Mouse (Mus musculus): ENCODE measurements around the gene Rgl1. TPM values are rescaled to one million over a fixed set of nuclear protein-coding genes. Genes with fewer than 3 reads are reported as not detected.

Gene Rgl1
- total RNA-seq, 2 experiments from 2014 or later: 10.8 to 10.9 TPM

DNA sequence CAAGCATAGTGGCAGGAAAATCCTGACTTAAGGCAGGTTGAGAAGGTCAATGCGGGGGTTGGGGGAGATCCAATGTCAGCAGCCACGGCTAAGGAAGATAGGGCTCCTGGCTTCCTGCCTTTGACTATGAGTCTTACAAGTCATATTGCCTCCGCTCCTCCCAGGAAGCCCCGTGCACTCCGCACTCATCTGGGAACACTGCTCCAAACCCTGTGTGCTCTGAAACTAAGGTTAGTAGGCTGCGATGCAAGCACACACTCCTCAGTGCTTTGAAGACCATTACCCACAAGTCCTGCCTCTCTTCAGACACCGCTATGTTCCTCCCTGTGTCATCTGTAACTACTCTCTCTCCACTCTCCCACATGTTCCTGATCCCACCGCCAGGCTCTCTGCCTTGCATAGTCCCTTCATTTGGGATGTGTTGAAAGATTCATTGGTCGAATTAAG is 143.4 kb downstream of the Rgl1 start:
- intact Hi-C loops (cut with DNase I): loop anchor here (5.0 kb wide), 1 partner anchor 65 kb away; no protein-coding TSS in a partner anchor
- DNase-seq: no peak

DNA sequence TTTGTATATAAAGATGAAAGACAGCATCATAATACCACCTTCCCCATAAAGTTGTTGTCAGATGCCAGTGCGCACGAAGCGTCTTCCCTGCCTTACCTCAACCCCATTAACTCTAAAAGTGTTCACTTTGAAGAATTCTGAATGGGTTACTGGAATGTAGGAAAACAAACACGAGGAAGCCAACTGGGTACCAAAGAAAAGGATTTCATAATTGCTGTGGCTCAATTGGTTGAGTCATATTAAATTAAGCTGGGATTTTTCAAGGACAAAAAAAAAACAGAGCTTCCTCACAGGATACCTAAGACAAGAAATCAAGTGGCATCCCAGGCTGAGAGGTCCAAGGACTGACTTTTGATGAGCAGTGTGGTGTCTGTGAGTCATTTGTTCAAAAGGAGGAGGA is 144.5 kb downstream of the Rgl1 start:
- DNase-seq: no peak
- intact Hi-C loops (cut with DNase I): loop anchor here (5.0 kb wide), 1 partner anchor 64 kb away; no protein-coding TSS in a partner anchor

- intact Hi-C loops (cut with DNase I): no loop called here
- DNase-seq: no peak
Observed at GRCm38 (mm10) chr1:152619396-152619795, 146.8 kb downstream of the Rgl1 start.

GRCm38 (mm10) chr1:152618896-152619295 is 147.3 kb downstream of the Rgl1 start:
- intact Hi-C loops (cut with DNase I): no loop called here

GRCm38 (mm10) chr1:152618381-152618780 is 147.8 kb downstream of the Rgl1 start:
- intact Hi-C loops (cut with DNase I): no loop called here
- DNase-seq: no peak

More at GRCm38 (mm10) chr1:152618896-152619295, 147.3 kb downstream of the Rgl1 start:
- DNase-seq: no peak

- DNase-seq: no peak
Observed at GRCm38 (mm10) chr1:152617745-152618342, 148.3 kb downstream of the Rgl1 start.

DNA sequence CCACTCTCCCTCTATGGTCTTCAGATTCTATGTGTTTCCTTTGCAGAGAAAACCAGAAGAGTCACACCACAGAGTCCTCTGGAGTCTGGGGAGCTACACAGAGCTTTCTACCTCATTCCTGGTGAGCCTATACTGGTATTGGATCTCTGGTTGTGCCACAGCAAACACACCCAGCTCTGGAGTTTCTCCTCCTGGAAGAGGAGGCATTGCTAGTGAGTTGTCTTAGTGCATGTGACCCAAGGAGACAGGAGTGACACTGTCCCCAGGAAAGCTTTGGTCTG is 149.4 kb downstream of the Rgl1 start:
- no peak for DNase-seq
- intact Hi-C loops (cut with DNase I): no loop called here

More at GRCm38 (mm10) chr1:152617745-152618342, 148.3 kb downstream of the Rgl1 start:
- intact Hi-C loops (cut with DNase I): no loop called here

DNA sequence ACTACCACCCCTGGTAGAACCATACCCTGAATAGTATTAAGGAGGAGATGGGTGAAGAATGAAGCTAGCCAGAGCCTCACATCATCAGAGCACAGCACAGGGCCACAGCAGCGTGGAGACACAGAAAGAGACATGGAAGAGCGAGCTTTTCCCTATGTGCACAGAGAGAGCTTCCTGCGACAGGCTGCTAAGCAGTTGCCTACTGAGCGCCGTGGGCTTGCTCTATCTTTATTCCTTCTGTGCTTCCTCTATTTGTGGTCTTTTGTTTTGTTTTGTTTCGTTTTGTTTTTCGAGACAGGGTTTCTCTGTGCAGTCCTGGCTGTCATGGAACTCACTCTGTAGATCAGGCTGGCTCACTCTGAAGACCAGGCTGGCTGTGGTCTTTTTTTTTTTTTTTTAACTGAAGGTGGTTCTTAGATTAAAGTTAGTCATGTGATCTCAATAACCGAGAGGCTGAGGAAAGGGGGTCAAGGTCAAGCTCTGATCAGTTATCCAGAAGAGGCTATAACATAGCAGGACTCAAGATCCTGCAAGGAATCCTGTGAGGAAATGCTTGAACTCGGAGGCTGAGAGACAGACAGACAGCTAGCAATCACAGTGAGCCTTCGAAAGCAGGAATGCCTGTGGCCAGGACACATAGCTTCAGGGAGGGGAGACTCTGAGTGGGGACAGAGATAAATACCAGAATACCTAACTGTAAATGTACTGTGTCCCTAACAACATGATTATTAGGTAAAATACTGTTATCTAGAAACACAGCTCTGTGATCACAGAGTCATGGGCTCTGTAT is 150.0 kb downstream of the Rgl1 start:
- DNase-seq: no peak
- intact Hi-C loops (cut with DNase I): no loop called here

DNA sequence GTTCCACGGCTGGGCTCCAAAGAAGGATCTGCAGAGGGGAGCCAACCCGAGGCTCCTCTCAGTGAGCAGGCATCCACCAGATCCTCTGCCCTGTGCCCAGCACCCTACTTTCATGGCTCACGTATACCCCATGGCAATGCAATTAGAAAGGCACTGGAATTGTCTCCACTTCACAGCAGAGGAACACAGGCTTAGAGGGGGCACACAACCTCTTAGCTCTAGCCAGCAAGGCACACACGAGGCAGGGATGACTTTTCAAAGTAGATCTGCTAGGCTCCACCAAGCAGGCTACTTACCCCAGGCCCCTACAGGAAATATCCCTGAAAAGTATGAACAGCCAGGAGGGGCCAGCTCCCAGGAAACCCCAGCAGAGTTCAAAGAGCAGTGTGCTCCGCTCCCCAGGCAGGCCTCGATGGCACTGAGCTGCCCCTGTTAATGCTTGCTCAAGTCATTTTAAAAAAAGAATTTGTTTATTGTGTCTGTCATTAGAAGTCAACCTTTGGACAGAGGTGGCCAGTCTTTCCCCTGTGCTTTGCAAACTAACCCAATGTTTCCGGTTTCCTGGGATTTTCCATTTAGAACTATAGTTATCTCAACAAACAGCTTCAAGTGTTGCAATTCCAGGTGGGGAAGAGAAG is 151.3 kb downstream of the Rgl1 start:
- intact Hi-C loops (cut with DNase I): no loop called here
- DNase-seq: no peak

GRCm38 (mm10) chr1:152613158-152613857 is 152.8 kb downstream of the Rgl1 start:
- DNase-seq: no peak
- intact Hi-C loops (cut with DNase I): no loop called here

- intact Hi-C loops (cut with DNase I): no loop called here
- DNase-seq: no peak
Observed at GRCm38 (mm10) chr1:152612535-152613157, 153.5 kb downstream of the Rgl1 start.

GRCm38 (mm10) chr1:152609547-152609946 is 156.6 kb downstream of the Rgl1 start:
- intact Hi-C loops (cut with DNase I): no loop called here
- no peak for DNase-seq

- no peak for DNase-seq
- intact Hi-C loops (cut with DNase I): no loop called here
Observed at GRCm38 (mm10) chr1:152609006-152609405, 157.1 kb downstream of the Rgl1 start.

DNA sequence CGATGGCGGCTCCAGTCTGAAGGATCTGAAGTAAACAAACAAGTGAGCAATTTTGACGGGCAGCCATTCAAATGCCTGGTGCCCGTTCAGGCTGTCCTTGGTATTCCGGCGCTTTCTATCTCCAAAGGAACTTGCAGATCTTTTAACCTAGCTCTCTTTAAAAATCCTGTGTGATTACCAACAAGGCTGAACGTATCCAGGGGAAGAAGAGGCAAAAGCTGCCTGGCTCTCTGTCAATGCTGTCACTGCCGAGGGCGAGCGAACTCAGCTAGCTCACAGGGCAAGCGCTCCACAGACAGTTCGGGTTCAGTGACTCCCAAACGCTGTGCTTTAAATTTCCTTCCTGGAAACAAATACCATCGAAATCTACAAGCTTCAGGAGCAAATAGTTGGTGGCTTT is 158.4 kb downstream of the Rgl1 start:
- DNase-seq: no peak
- intact Hi-C loops (cut with DNase I): no loop called here

- no peak for DNase-seq
- intact Hi-C loops (cut with DNase I): no loop called here
Observed at GRCm38 (mm10) chr1:152606727-152607126, 159.4 kb downstream of the Rgl1 start.

DNA sequence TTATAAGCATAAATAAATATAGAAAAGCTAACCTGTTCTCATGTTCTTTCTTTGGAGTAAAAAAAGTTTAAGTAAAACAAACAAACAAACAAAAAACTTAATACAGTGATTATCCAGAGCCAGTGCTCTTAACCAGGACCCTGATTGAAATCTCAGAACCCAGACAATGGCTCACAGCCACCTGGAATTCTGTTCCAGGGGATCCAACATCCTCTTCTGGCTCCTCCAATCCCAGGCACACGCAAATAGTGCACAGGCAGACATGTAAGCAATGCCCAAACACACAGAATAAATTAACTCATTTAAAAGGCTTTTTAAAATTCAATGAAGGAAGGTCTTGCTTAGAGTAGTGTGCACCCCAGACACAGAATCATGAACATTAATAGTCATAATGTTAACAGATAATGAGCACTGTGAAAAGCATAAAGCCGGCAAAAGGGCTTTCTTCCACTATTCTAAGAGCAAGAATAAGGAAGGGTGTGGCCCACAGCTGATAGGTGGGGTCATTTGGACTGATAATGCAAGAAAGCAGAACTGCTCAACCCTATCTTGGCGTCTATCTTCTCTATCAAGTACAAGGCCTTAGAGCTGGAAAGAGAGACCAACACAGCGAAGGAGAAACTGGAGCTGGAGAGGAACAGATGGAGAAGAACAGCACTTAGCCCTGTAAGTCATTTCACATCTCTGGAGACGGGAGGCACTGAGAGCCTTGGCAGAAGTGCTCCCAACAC is 160.1 kb downstream of the Rgl1 start:
- intact Hi-C loops (cut with DNase I): no loop called here
- no peak for DNase-seq

DNA sequence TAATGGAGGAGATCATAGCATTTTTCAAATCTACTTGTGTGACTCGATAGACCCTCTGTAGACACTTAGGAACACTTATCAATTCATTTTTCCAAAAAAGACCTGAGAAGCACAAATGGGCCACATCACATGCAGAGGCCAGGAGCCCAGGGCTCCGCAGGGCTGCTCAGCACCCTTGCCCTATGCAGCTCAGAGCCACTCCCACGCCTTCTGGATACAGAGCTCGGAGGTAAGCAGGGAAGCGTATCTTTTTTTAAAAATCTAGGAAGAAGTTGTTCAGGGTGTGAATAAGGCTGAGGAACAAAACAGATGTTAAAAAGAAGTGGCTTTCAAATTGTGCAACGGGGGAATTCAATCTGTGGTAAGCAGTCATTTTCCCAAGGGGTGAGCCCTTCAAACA is 162.0 kb downstream of the Rgl1 start:
- no peak for DNase-seq
- intact Hi-C loops (cut with DNase I): no loop called here

- no peak for DNase-seq
- intact Hi-C loops (cut with DNase I): no loop called here
Observed at GRCm38 (mm10) chr1:152603628-152604027, 162.5 kb downstream of the Rgl1 start.

- intact Hi-C loops (cut with DNase I): no loop called here
- DNase-seq: no peak
Observed at GRCm38 (mm10) chr1:152600494-152600893, 165.7 kb downstream of the Rgl1 start.

GRCm38 (mm10) chr1:152599347-152599746 is 166.8 kb downstream of the Rgl1 start:
- intact Hi-C loops (cut with DNase I): no loop called here
- no peak for DNase-seq
